Mouse (Mus musculus) ovary, adult 18-20 months (tissue): Measurements from ENCODE around the gene Sytl3.

Experiments used
- DNase-seq: peaks from one replicate; pipeline ENCODE4 v3.0.0; 2022; ENCODE audit warnings: low spot score, mixed read lengths

Sytl3 gene

GRCm38 (mm10) chr17:6736306-6737272, 77.7 kb downstream of the Sytl3 start:
- DNase-seq, result no peak

DNA sequence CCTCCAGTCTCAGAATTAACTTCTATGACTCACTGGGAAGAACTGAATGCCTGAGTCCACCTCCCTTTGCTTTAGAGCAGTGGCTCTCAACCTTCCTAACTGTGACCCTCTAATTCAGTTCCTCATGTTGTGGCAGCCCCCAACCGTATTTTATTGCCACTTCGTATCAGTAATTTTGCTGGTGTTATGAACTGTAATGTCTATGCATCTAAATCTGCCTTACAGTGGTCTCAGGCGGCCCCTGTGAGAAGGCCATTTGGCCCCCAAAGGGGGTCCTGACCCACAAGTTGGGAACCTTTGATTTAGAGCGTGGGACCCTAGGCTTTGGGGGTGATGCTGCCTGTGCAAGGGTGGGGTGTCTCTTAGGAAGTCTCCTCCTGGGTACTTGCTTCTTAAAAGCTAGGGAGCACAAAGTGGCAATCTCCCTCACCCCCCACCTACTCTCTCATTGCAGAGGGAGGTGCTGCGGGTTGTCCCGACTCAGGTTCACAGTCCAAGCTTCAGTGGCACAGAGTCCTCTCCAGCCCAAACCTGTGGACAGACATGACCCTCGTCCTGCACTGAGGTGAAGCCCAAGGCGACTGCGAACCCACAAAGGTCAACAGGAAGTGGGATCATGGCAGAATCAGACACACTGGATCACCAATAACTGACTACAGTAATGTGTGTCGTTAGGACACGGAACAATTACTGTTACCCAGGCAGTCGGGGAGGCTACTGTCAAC, 78.5 kb downstream of the Sytl3 start:
- DNase-seq, result no peak

GRCm38 (mm10) chr17:6738836-6739235, 79.9 kb downstream of the Sytl3 start:
- no peak for DNase-seq

- DNase-seq, result peak; percentile 1
Measured at GRCm38 (mm10) chr17:6739266-6739665, 80.4 kb downstream of the Sytl3 start.

GRCm38 (mm10) chr17:6739756-6740155, 80.9 kb downstream of the Sytl3 start:
- DNase-seq, result no peak

DNA sequence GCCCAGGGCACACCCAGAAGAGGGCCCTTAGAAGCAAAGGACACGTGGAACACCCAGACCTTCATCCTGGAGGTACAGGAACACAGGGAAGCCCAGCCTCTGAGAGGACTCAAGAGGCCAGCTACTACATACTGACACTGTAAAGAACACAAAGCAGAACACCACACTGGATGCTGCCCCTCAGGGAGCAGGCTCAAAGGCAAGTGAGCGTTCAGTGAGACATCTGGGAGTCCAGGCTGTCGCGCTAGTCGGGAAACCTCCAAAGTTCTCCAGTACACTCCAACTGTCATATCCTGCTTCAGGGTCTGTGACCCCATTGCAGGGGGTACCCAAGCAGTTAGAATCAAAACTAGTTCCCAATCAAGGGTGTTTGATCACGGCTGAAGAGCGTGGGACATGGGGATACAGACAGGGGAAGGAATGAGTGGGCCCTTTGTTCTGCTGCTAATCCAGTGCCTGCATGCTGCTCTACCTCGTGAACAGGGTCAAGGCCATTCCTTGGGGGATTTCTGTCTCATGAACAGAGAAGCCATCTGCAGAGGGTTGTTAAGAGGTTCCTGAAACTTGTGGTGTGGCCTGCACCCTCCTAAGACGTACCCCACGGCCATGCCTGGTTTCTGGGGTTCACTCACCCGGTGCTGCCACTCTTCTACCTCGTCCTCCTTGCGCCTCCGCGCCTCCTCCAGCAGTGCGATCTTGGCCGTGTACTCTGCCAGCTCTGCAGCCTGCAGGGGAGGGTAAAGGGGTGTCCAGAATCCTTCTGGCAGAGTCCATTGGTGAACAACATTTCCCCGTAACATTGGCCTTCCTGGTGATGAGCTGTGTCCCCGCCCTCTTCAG, 81.7 kb downstream of the Sytl3 start:
- DNase-seq, result no peak

DNA sequence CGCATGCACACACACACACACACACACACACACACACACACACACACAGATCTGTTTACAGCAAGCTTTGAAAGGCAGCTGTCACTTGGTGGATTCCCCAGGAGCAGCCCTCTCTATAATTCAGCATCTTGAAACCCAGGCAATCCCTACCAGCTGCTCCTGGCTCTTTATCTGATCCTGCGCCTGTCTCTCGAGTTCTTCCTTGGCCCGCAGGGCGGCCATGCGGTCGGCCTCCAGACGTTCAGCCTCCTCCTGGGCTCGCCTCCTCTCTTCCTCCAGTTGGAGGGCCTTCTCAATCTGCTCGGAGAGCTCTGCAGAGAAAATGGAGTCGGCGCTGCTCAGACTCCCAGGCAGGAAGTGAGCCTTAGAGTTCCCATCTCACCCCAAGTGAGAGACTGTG, 82.4 kb downstream of the Sytl3 start:
- no peak for DNase-seq

GRCm38 (mm10) chr17:6742083-6743038, 83.5 kb downstream of the Sytl3 start:
- no peak for DNase-seq

DNA sequence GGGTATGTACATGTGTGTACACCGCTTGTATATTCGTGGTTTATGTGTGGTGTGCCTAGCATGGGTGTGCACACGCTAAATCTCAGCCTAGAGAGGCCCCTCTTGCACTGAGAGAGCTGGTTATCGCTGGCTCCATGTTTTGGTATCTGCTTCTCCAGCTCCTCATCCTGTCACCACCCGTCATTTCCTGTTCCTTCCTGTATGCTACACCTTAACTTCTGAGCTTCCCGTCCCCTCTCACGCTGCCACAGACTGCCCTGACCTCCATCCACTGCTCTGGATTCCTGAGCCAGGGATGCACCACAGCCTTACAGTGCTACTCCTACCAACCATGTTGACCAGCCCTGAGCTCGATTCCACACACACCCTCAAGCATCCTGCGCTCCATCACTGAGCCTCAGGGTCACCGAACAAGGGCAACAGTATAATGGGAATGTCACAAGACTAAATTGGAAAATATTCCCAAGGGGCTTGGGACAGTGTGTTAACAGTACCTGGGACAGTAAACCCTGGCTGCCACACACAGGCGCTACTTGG, 84.2 kb downstream of the Sytl3 start:
- no peak for DNase-seq

GRCm38 (mm10) chr17:6743787-6744239, 84.9 kb downstream of the Sytl3 start:
- no peak for DNase-seq

DNA sequence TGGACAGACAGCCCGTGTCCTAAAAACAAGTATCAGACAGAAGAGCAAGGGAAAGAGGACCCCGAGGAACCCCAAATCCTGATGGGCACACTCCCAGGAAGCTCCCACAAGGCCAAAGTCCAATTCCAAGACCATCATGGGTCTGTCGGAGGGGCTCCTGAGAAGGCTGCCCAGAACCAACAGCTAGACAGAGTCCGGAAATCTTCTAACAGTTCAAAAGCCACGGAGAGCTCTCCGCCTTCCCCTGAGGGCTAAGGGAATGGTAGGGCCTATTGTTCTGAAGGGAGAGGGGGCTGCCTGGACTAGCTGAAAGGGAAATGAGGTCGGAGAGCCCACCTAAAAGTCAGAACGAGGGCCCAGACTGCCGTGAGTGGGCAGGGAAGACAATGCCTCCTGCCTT, 85.5 kb downstream of the Sytl3 start:
- no peak for DNase-seq

- DNase-seq, result no peak
Measured at GRCm38 (mm10) chr17:6744871-6745270, 86.0 kb downstream of the Sytl3 start.

DNA sequence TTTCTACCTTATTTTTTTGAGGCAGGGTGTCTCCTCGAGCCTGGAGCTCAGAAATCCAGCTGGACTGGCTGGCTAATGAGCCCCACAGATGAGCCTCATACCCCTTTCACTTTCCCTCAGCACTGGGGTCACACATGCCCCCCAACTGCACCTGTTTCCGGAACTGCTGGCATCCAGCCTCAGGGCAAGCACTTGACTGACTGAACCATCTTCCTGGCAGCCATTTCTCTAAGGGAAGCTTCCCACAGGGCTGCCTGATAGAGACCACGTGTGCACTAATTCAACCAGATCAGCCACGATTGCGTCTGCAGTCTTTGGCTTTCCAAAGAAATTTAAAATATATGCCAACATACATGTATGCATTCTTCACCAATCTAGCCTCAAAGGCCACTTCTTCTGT, 86.6 kb downstream of the Sytl3 start:
- DNase-seq, result no peak

- no peak for DNase-seq
Measured at GRCm38 (mm10) chr17:6745975-6746374, 87.1 kb downstream of the Sytl3 start.

- no peak for DNase-seq
Measured at GRCm38 (mm10) chr17:6746452-6747231, 87.7 kb downstream of the Sytl3 start.

GRCm38 (mm10) chr17:6747478-6747877, 88.6 kb downstream of the Sytl3 start:
- DNase-seq, result no peak

- no peak for DNase-seq
Measured at GRCm38 (mm10) chr17:6748779-6749464, 90.0 kb downstream of the Sytl3 start.

GRCm38 (mm10) chr17:6751221-6751859, 92.4 kb downstream of the Sytl3 start:
- no peak for DNase-seq

DNA sequence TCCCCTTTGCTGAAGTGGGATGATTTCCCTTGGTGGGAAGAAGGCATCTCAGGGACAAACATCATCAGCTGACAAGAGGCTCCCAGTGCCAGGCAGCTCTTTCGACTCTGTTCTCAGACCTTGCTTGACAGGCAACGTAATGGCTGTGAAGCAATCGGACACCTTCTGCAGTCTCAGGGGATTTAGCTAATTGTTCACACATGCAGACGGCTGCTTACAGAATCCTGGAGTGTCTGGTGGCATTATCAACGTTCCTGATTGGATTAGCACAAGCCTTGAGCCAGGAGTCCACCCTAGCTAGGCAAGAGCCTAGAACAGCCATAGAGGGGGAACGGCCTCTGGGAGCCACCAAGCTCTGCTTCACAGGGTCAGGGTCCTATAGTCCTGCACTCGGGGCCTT, 93.5 kb downstream of the Sytl3 start:
- no peak for DNase-seq
